Mouse (Mus musculus) midbrain, embryonic 13.5 days (tissue): ENCODE measurements around the gene 2010003K11Rik. TPM values are rescaled to one million over a fixed set of nuclear protein-coding genes. Genes with fewer than 3 reads are reported as not detected.
"Not testable (repeated sequence)": the region's sequence is repeated elsewhere in the genome, so short reads cannot be mapped to it uniquely, and the experiment has no call there.

ENCODE experiments used
- ATAC-seq: fragments of 200-750 bp; cut with Nextera tagmentation; 2 replicates; pipeline ENCODE4 v1.8.0; 2017; ENCODE audit warnings: mild to moderate bottlenecking, moderate TSS enrichment, moderate library complexity
- H3K27ac ChIP-seq: fragments of 300-500 bp; sonication (generic); 2 replicates; pipeline ENCODE4 v1.5.1; 2015; ENCODE audit warnings: inconsistent platforms, mild to moderate bottlenecking, moderate library complexity
- H3K27me3 ChIP-seq: fragments of 300-500 bp; sonication (generic); 2 replicates; pipeline ENCODE4 v1.6.1; 2015; ENCODE audit warnings: mild to moderate bottlenecking, inconsistent platforms
- H3K36me3 ChIP-seq: fragments of 300-500 bp; sonication (generic); 2 replicates; pipeline ENCODE4 v1.6.1; 2015; ENCODE audit warnings: mild to moderate bottlenecking, inconsistent platforms
- H3K4me1 ChIP-seq: fragments of 300-500 bp; sonication (generic); replicated peaks from 2 replicates; pipeline ENCODE4 v1.6.1; 2015; ENCODE audit warnings: inconsistent platforms
- H3K4me2 ChIP-seq: fragments of 300-500 bp; sonication (generic); replicated peaks from 2 replicates; pipeline ENCODE4 v1.6.1; 2015; ENCODE audit warnings: moderate library complexity, mild to moderate bottlenecking, inconsistent platforms
- H3K4me3 ChIP-seq: fragments of 300-500 bp; sonication (generic); replicated peaks from 2 replicates; pipeline ENCODE4 v1.5.1; 2015; ENCODE audit warnings: mild to moderate bottlenecking, inconsistent platforms
- H3K9ac ChIP-seq: fragments of 300-500 bp; sonication (generic); replicated peaks from 2 replicates; pipeline ENCODE4 v1.6.1; 2015; ENCODE audit warnings: mild to moderate bottlenecking, inconsistent platforms
- H3K9me3 ChIP-seq: fragments of 300-500 bp; sonication (generic); 2 replicates; pipeline ENCODE4 v1.6.1; 2016; ENCODE audit warnings: mild to moderate bottlenecking, inconsistent platforms
- WGBS: fragments of 180-500 bp; shearing (Covaris S2); methylation state at CpG from one replicate; pipeline ENCODE4 v1.1.7; 2015; 5-methylcytosine and 5-hydroxymethylcytosine counted together
- polyA plus RNA-seq: library from polyadenylated mRNA; unstranded; fragments of >200 nt; fragmentation: Nextera tagmentation; extraction: Ambion mirVana; gene quantifications from 2 replicates; pipeline ENCODE4 v1.2.1, GENCODE M21; 2015

Gene 2010003K11Rik
- polyA plus RNA-seq, 1 experiment from 2014 or later = not detected

DNA sequence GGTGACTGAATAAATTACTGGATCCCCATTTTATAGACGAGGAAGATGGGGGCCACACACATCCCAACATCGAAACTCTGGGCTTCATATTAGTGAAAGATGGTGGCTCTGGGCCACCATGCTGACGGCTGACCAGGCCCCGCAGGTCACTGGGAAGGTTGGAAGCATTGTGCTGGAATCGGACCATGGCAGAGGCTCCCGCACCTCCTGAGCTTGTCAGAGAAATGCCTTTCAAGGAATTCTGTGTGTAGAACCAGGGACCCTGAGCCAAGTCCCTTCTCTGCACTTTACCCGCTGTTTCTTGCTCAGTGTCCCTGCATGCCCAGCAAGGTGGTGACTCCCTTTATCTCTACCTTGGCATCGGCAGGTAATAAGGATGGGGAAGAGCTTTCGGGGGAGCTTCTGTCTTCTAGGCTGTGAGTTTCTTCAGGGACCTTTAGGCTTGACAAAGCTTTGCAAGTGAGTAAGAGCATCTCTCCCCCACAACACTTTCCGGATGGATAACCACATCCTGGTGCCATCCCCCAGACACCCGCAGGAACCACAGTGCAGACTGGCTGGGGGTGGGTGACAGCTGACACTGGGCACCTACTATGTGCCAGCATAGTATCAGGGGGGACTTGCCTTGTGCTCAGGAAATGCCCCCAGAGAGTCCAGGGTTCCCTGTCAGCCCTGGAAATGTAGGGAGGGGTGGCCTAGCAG lies 23.0 kb downstream of the 2010003K11Rik start:
- Histone ChIP-seq H3K36me3 (no peaks in the 10 kb centered on the region), H3K4me3 (no peak overlapping the region), H3K27me3 (peaks cover 46% of the 10 kb centered on the region), H3K9me3 (no peaks in the 10 kb centered on the region), H3K9ac (no peak overlapping the region), H3K27ac (no peak overlapping the region), H3K4me2 (no peak overlapping the region), H3K4me1 (peaks cover 12% of the 10 kb centered on the region)
- WGBS = 72% methylated on average over 11 of the region's 11 CpGs
- no peak for ATAC-seq

DNA sequence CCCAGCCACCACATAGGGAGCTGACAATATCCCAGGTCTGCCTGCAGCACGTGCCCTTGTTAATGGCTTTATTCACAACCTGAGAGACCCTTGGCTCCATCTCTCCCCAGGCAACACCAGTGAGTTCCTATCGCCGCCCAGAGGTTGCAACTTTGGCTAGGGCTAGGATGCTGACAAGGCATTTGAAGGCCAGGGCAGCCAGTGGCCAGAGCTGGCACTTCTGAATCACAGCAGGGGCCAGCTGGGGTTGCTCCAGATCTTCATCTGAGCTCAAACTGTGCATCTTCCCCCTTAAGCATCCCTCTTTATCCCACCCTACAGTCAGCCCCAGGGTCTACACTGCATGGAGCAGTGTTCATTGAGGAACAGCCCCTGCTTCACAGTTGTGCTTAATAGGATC lies 23.6 kb downstream of the 2010003K11Rik start:
- Histone ChIP-seq H3K4me1 (peaks cover 12% of the 10 kb centered on the region), H3K4me3 (no peak overlapping the region), H3K4me2 (no peak overlapping the region), H3K9ac (no peak overlapping the region), H3K36me3 (no peaks in the 10 kb centered on the region), H3K27ac (no peak overlapping the region), H3K9me3 (no peaks in the 10 kb centered on the region), H3K27me3 (peaks cover 46% of the 10 kb centered on the region)
- ATAC-seq = no peak
- 63% methylated on average over 3 of the region's 3 CpGs for WGBS

DNA sequence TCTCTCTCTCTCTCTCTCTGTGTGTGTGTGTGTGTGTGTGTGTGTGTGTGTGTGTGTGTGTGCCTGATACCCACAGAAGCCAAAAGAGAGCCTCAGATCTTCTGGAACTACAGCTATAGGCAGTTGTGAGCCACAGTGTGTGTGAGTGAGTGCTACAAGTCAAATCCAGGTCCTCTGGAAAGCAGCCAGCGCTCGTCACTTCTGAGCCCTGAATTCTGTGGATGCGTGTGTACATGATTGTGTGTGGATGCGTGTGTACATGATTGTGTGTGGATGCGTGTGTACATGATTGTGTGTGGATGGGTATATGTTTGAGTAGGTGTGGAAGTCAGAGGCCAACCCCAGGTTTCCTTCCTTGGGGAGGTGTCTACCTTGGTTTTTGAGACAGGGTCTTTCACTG lies 24.8 kb downstream of the 2010003K11Rik start:
- Histone ChIP-seq H3K4me3 (no peak overlapping the region), H3K36me3 (no peaks in the 10 kb centered on the region), H3K4me2 (no peak overlapping the region), H3K4me1 (peaks cover 12% of the 10 kb centered on the region), H3K27ac (no peak overlapping the region), H3K27me3 (peaks cover 38% of the 10 kb centered on the region), H3K9me3 (no peaks in the 10 kb centered on the region), H3K9ac (no peak overlapping the region)
- WGBS = 90% methylated on average over 5 of the region's 5 CpGs
- ATAC-seq = no peak

DNA sequence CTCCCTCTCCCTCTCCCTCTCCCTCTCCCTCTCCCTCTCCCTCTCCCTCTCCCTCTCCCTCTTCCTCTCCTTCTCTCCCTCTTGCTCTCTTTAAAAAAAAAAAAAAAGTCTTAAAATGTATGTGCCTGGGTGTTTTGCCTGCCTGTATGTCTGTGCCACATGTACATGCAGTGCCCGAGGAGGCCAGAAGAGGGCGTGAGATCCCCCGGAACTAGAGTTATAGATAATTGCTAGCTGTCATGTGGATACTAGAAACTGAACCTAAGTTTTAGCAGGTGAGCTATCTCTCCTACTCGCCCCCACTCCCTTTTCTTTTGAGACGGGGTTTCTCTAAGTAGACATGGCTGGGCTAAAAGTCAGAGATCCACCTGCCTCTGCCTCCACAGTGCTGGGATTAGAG lies 30.0 kb downstream of the 2010003K11Rik start:
- Histone ChIP-seq H3K4me3 (no peak overlapping the region), H3K9me3 (no peaks in the 10 kb centered on the region), H3K27ac (no peak overlapping the region), H3K4me1 (no peaks in the 10 kb centered on the region), H3K4me2 (no peak overlapping the region), H3K36me3 (no peaks in the 10 kb centered on the region), H3K9ac (no peak overlapping the region), H3K27me3 (no peaks in the 10 kb centered on the region)
- ATAC-seq = no peak
- WGBS = 42% methylated on average over 5 of the region's 5 CpGs

DNA sequence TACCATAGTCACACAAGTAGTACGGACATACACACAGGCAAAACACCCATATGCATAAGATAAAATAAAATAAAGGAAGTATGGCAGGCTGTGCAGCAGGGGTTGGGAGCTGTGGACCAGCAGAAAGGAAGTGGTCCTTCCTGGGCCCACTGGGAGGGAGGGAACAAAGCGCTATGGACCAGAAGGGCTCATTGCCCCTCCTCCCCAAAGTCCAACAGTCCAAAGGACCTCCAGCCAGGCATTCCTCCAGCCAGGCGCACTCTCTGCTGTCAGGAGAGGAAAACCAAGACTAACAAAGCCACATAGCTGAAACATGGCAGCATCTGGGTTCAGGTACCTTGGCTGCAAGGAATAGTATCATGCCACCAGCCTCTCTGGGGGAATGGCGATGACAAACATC lies 33.7 kb downstream of the 2010003K11Rik start:
- no peak for ATAC-seq
- no peaks in the 10 kb centered on the region for H3K9me3 ChIP-seq
- H3K4me2 ChIP-seq = no peak overlapping the region
- H3K4me1 ChIP-seq = no peaks in the 10 kb centered on the region
- H3K27ac ChIP-seq = no peak overlapping the region
- H3K36me3 ChIP-seq = no peaks in the 10 kb centered on the region
- no peak overlapping the region for H3K9ac ChIP-seq
- 86% methylated on average over 4 of the region's 4 CpGs for WGBS
- H3K27me3 ChIP-seq = no peaks in the 10 kb centered on the region
- no peak overlapping the region for H3K4me3 ChIP-seq

DNA sequence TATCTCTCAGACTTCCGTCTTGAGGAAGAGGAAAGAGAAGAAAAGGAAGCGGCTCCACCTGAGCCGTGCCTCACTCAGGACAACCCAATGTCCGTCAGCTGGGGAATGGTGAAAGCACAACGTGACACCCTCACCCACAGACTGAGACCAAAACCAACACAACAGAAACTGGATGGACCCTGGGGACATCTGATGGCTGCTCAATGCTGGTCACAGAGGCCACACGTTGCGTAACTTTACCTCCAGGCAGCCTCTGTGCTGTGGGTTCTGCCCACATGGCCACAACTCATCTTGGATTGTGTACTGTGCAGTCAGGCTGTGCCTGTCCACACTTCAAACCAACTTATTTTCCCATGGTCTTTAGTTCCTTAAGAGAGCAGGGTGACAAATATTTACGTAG lies 36.4 kb downstream of the 2010003K11Rik start:
- no peak for ATAC-seq
- H3K9ac ChIP-seq = no peak overlapping the region
- WGBS = 91% methylated on average over 8 of the region's 8 CpGs
- no peak overlapping the region for H3K4me2 ChIP-seq
- no peaks in the 10 kb centered on the region for H3K4me1 ChIP-seq
- no peaks in the 10 kb centered on the region for H3K36me3 ChIP-seq
- H3K9me3 ChIP-seq = no peaks in the 10 kb centered on the region
- H3K27ac ChIP-seq = no peak overlapping the region
- no peaks in the 10 kb centered on the region for H3K27me3 ChIP-seq
- no peak overlapping the region for H3K4me3 ChIP-seq

DNA sequence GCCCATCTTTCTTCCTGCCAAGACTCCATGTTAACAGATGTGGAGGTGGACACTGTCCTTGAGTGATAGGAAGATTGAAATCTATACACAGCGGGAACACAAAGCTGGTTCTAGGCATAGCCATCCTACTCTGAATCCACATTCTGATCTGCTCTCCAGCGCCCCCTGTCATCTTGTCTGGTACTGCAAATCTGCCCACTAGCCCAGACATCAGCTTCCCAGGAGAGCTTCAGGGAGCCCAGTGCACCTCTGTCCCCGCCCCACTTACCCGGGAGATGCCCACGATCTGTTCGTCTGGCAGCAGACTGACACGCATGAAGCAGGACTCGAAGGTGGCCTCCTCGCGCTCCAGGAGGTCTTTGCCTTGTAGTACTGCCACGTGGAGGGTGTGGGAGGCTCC lies 42.2 kb downstream of the 2010003K11Rik start:
- H3K27ac ChIP-seq = no peak overlapping the region
- no peak overlapping the region for H3K4me2 ChIP-seq
- no peaks in the 10 kb centered on the region for H3K9me3 ChIP-seq
- no peak overlapping the region for H3K9ac ChIP-seq
- H3K4me1 ChIP-seq = peaks cover 9% of the 10 kb centered on the region; the same call in 1 of the 2 replicates
- H3K4me3 ChIP-seq = no peak overlapping the region
- ATAC-seq = no peak
- no peaks in the 10 kb centered on the region for H3K36me3 ChIP-seq
- no peaks in the 10 kb centered on the region for H3K27me3 ChIP-seq
- WGBS = 13% methylated on average over 11 of the region's 11 CpGs

DNA sequence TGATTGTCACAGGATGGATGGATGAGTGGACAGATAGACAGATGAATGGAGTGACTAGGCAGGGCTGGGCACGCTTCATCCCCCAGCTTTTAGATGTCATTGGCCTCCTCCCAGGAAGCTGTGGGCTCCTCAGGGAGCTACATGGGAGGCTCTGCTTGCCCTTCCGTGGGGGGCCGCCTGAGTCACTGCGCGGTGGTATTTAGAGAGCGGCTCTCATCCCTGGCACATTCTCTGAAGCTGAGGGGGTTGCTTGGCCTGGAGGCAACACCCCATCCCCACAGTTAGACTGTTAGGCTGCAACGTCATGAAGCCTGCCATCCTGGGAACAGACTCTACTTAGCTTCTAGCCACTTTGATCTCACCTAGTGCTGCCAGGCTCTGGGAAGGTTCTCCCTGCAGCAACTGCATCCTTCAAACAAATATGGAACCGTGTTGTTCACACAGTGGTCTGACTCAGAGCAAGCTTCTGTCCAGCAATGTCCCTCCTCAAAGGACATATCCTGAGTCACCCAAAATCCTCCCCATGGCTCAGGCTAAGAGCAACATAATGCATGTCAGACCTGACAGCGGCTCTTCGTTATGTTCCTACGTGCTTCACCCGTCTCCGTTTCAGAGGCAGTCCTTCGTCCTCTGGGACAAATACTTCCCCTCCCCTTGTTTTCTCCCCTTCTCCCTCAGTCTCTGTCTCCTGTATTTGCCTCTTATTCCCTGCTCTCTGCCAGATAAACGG lies 43.1 kb downstream of the 2010003K11Rik start:
- Histone ChIP-seq H3K36me3 (no peaks in the 10 kb centered on the region), H3K27ac (no peak overlapping the region), H3K9me3 (no peaks in the 10 kb centered on the region), H3K4me3 (no peak overlapping the region), H3K4me1 (peaks cover 9% of the 10 kb centered on the region; the same call in 1 of the 2 replicates), H3K27me3 (no peaks in the 10 kb centered on the region), H3K4me2 (no peak overlapping the region), H3K9ac (no peak overlapping the region)
- ATAC-seq = no peak
- 83% methylated on average over 15 of the region's 15 CpGs for WGBS

DNA sequence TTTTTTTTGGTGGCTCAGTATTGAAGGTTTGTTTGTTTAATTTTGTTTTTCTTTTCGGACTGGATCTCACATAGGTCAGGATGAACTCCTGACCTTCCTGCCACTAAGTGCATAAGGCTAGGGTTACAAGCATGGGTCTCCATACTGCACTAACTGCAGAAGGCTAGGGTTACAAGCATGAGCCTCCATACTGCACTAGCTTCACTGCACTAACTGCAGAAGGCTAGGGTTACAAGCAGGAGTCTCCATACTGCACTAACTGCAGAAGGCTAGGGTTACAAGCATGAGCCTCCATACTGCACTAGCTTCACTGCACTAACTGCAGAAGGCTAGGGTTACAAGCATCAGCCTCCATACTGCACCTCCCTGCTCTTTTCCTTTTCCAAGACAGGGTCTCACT lies 44.3 kb downstream of the 2010003K11Rik start:
- not testable (repeated sequence) for ATAC-seq, H3K9me3 ChIP-seq, H3K4me2 ChIP-seq, H3K36me3 ChIP-seq, H3K27me3 ChIP-seq, H3K4me1 ChIP-seq, H3K27ac ChIP-seq, H3K4me3 ChIP-seq, H3K9ac ChIP-seq
- WGBS = 83% methylated on average over 1 of the region's 1 CpGs

DNA sequence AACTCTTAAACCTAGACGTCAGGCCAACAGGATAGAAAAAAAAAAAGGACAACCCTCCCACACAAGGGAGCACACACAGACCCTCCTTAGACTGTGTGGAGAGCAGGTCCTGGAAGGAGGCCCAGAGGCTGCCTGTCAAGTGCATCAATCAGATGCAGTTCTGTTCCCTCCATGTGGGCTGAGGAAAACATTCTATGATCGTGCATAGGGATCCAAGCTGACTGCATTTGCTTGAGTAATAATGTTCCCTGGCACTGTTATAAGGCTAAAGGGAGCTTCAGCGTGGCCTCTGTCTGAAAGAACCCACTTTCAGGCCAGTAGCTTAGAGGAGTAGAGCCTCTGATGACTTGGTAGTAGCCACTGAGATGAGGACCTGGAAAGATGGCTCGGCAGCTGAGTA lies 45.9 kb downstream of the 2010003K11Rik start:
- Histone ChIP-seq H3K4me3 (no peak overlapping the region), H3K27ac (no peak overlapping the region), H3K9me3 (no peaks in the 10 kb centered on the region), H3K27me3 (no peaks in the 10 kb centered on the region), H3K4me2 (no peak overlapping the region), H3K9ac (no peak overlapping the region), H3K4me1 (peaks cover 9% of the 10 kb centered on the region; the same call in 1 of the 2 replicates), H3K36me3 (no peaks in the 10 kb centered on the region)
- WGBS = 55% methylated on average over 4 of the region's 4 CpGs
- no peak for ATAC-seq

DNA sequence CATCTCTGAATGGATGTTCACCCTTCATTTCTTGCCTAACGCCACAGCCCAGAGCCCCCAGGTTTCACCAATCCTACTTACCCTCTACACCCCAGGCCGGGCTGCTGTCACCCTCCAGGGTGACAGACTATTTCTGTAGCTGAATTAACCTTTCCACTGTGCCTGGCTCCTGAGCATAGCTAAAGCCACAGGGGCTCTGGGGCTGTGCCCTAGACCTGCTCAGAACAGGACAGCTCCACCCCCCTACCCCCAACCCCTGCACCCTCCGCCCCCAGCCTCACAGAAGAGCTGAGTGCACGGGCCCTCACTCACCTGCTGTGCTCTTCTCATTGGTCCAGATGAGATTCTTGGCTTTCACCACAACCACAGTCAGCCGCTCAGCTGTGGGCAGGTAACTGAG lies 46.4 kb downstream of the 2010003K11Rik start:
- no peak overlapping the region for H3K4me3 ChIP-seq
- no peak overlapping the region for H3K27ac ChIP-seq
- peaks cover 9% of the 10 kb centered on the region; the same call in 1 of the 2 replicates for H3K4me1 ChIP-seq
- no peaks in the 10 kb centered on the region for H3K36me3 ChIP-seq
- no peak overlapping the region for H3K9ac ChIP-seq
- no peak overlapping the region for H3K4me2 ChIP-seq
- H3K27me3 ChIP-seq = no peaks in the 10 kb centered on the region
- 23% methylated on average over 5 of the region's 5 CpGs for WGBS
- ATAC-seq = no peak
- H3K9me3 ChIP-seq = no peaks in the 10 kb centered on the region

DNA sequence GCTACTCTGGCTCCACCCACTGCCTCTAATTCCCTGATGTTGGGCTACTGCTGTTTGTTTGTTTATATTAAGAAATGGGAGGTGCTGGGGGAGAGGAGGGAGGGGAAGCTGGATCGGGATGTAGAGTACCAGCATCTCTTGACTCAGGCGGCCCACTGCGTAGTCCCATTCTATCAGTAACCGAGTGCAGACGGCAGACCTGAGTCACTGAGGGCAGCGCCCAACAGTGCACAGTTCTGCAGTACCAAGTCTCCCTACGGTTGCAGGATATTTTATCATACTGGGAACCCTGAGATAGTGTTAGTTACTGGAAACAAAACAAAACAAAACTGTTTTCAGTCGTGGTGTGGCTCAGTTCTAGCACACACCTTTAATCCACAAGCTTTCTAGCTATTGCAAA lies 47.3 kb downstream of the 2010003K11Rik start:
- Histone ChIP-seq H3K4me2 (no peak overlapping the region), H3K9me3 (no peaks in the 10 kb centered on the region), H3K27ac (no peak overlapping the region), H3K4me3 (no peak overlapping the region), H3K27me3 (no peaks in the 10 kb centered on the region), H3K36me3 (no peaks in the 10 kb centered on the region), H3K4me1 (peaks cover 9% of the 10 kb centered on the region; the same call in 1 of the 2 replicates), H3K9ac (no peak overlapping the region)
- WGBS = 69% methylated on average over 8 of the region's 8 CpGs
- no peak for ATAC-seq
